Mouse (Mus musculus) thymus, adult 2 months (tissue): ENCODE data around the gene Zfp507. TPM values are rescaled to one million over a fixed set of nuclear protein-coding genes. Genes with fewer than 3 reads are reported as not detected.

Source experiments
- DNase-seq: peaks from one replicate; pipeline ENCODE4 v3.0.0; 2021
- H3K27ac ChIP-seq: fragments of 200-500 bp; 2 replicates; pipeline ENCODE4 v1.5.1; 2012; ENCODE audit warnings: low read length, control low read depth; ENCODE audit not compliant: control insufficient read depth, insufficient read depth
- H3K27me3 ChIP-seq: fragments of 200-500 bp; 2 replicates; pipeline ENCODE4 v1.6.1; 2012; ENCODE audit warnings: mild to moderate bottlenecking, low read length, moderate library complexity, mixed read lengths; ENCODE audit not compliant: control insufficient read depth, insufficient read depth
- H3K36me3 ChIP-seq: fragments of 200-500 bp; 2 replicates; pipeline ENCODE4 v1.6.1; 2012; ENCODE audit warnings: mild to moderate bottlenecking, low read length, moderate library complexity; ENCODE audit not compliant: control insufficient read depth, insufficient read depth
- H3K4me1 ChIP-seq: fragments of 200-500 bp; replicated peaks from 2 replicates; pipeline ENCODE4 v1.6.1; 2012; ENCODE audit warnings: low read length; ENCODE audit not compliant: control insufficient read depth, insufficient read depth
- H3K4me3 ChIP-seq: fragments of 200-500 bp; 2 replicates; pipeline ENCODE4 v1.5.1; 2012; ENCODE audit warnings: mild to moderate bottlenecking, low read length, control low read depth, moderate library complexity; ENCODE audit not compliant: control insufficient read depth, insufficient read depth
- CTCF ChIP-seq: fragments of 200-500 bp; IDR thresholded peaks from 2 replicates; pipeline ENCODE4 v1.5.1; 2012; ENCODE audit warnings: mild to moderate bottlenecking, control low read depth, low read length, moderate library complexity, borderline replicate concordance; ENCODE audit not compliant: control insufficient read depth, poor library complexity, insufficient read depth; ENCODE audit errors: extremely low read depth
- POLR2A ChIP-seq: fragments of 200-500 bp; IDR thresholded peaks from 2 replicates; pipeline ENCODE4 v1.6.1; 2012; ENCODE audit warnings: mild to moderate bottlenecking, low read length, control low read depth, moderate library complexity; ENCODE audit not compliant: control insufficient read depth, poor library complexity, insufficient read depth; ENCODE audit errors: extremely low read depth
- WGBS: fragments of 180-500 bp; shearing (Covaris S2); methylation state at CpG from one replicate; pipeline ENCODE4 v1.1.7; 2018; 5-methylcytosine and 5-hydroxymethylcytosine counted together
- polyA plus RNA-seq: library from polyadenylated mRNA; depleted of rRNA; stranded (reverse); fragments of >200 nt; gene quantifications from 2 replicates; pipeline ENCODE4 v1.2.3, GENCODE M21; 2012

Gene Zfp507
- polyA plus RNA-seq, 1 experiment, result 12.7 TPM

DNA sequence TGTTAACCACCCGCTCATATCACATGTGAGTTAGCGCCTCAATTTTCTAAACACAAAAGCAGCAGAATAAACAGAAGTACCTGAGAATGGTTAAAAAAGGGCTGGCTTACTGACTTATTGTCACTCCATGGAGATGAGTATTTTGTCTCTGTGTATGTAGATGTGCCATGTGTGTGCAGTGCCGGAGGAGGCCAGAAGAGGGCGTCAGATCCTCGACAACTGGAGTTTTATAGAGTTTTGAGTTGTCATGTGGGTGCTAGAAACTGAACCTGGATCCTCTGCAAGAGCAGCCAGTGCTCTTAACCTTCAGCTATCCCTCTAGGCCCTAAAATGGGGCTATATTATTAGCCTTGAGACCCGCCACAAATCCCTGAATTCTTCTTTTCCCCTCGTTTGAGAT is 27.3 kb upstream of the Zfp507 start:
- no peak overlapping the region for H3K27ac ChIP-seq
- H3K4me3 ChIP-seq, result no peak overlapping the region
- no peaks in the 10 kb centered on the region for H3K36me3 ChIP-seq
- no peaks in the 10 kb centered on the region; the same call in 1 of the 2 replicates for H3K27me3 ChIP-seq
- no peak for TF ChIP-seq CTCF
- no peak for TF ChIP-seq POLR2A
- H3K4me1 ChIP-seq, result no peaks in the 10 kb centered on the region
- no peak for DNase-seq
- WGBS, result 95% methylated on average over 7 of the region's 7 CpGs

DNA sequence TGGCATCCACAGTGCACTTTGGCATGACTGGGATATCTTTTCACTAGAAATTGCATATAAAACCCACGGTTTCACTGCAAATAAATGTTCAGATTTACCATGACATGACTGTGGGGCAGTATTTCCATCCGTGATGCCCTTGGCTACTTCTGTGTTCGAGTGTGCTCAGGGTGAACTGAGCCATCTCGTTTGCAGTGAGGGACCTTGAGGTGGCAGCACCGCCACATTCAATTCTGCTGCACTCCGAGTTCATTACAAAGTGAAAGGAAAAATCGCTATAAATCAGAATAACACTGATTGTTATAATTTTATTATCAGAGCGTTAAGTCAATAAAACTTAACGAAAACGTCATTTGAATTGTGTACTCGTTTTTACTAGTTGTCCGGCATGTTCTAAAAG is 21.1 kb upstream of the Zfp507 start:
- Histone ChIP-seq H3K4me3 (no peak overlapping the region), H3K4me1 (no peaks in the 10 kb centered on the region), H3K27me3 (no peaks in the 10 kb centered on the region), H3K36me3 (no peaks in the 10 kb centered on the region), H3K27ac (no peak overlapping the region)
- TF ChIP-seq POLR2A (no peak), CTCF (no peak)
- DNase-seq, result no peak
- WGBS, result 78% methylated on average over 12 of the region's 12 CpGs

GRCm38 (mm10) chr7:35822320-35822719 is 19.5 kb upstream of the Zfp507 start:
- no peak for DNase-seq
- no peak for TF ChIP-seq CTCF
- no peak for TF ChIP-seq POLR2A
- Histone ChIP-seq H3K27ac (no peak overlapping the region), H3K4me1 (no peaks in the 10 kb centered on the region), H3K27me3 (no peaks in the 10 kb centered on the region), H3K4me3 (no peak overlapping the region), H3K36me3 (no peaks in the 10 kb centered on the region)
- WGBS, result 80% methylated on average over 17 of the region's 17 CpGs

DNA sequence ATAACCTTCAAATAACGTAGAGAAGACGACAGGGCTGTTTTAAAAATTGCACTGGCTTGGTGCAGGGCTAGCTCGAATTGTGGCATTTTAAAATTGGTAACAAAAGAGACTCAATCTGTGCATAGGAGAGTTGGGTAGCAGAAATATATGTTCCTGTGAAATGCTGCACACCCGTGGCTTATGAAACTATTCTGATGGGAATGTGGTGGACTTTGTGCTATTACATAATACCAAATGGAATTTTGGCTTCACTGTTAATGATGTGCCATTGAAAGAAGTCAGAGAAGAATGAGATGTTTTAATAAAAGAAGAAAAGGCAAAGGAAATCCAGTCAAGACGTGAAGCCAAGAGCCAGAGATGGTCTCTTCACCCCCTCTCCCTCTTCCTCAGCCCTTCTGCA is 18.6 kb upstream of the Zfp507 start:
- Histone ChIP-seq H3K27ac (no peak overlapping the region), H3K27me3 (no peaks in the 10 kb centered on the region), H3K36me3 (no peaks in the 10 kb centered on the region), H3K4me3 (no peak overlapping the region), H3K4me1 (no peaks in the 10 kb centered on the region)
- WGBS, result 91% methylated on average over 5 of the region's 5 CpGs
- DNase-seq, result no peak
- TF ChIP-seq POLR2A (no peak), CTCF (no peak)

DNA sequence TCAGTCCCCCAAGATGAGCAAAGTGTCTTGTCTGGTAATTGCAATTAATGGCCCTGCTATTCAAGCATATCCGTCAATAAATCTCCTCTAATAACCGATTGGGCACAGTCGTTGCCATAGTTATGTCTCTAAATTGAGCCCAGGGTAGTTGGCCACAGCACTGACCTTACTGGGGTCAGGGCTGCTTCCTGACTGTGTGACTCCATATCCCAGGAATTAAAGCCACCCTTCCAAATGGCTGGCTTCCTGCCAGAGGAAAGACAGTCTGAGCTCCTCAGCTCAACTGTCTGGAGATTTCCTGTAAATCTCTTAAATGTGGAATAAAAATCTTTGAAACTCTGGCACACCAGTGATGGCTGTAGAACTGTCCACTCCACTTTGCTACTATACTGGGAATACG is 16.7 kb upstream of the Zfp507 start:
- no peaks in the 10 kb centered on the region for H3K27me3 ChIP-seq
- WGBS, result 91% methylated on average over 4 of the region's 4 CpGs
- TF ChIP-seq POLR2A (no peak), CTCF (no peak)
- no peaks in the 10 kb centered on the region for H3K36me3 ChIP-seq
- no peak overlapping the region for H3K4me3 ChIP-seq
- H3K4me1 ChIP-seq, result no peaks in the 10 kb centered on the region
- no peak overlapping the region for H3K27ac ChIP-seq
- no peak for DNase-seq

- 74% methylated on average over 12 of the region's 12 CpGs for WGBS
- TF ChIP-seq CTCF (no peak), POLR2A (no peak)
- DNase-seq, result no peak
- H3K27ac ChIP-seq, result no peak overlapping the region
- H3K4me1 ChIP-seq, result no peaks in the 10 kb centered on the region
- H3K27me3 ChIP-seq, result no peaks in the 10 kb centered on the region
- no peak overlapping the region for H3K4me3 ChIP-seq
- no peaks in the 10 kb centered on the region for H3K36me3 ChIP-seq
Measured at GRCm38 (mm10) chr7:35814759-35815551, 12.2 kb upstream of the Zfp507 start.
